Mouse (Mus musculus): ENCODE measurements around the gene Gpx7. TPM values are rescaled to one million over a fixed set of nuclear protein-coding genes. Genes with fewer than 3 reads are reported as not detected.

Gene Gpx7
- 34.5 and 35.5 TPM in 2 replicates for polyA plus RNA-seq (2015; fragmentation: Nextera tagmentation; extraction: Ambion mirVana)

GRCm38 (mm10) chr4:108406861-108407401 is at the start of gene Gpx7:
Gene Gpx7 (minus strand): TSS chr4:108406961.
- ATAC-seq (ENCODE audit: low FRiP score, low TSS enrichment) (no peak), DNase-seq (ENCODE audit: low spot score) (no peak)
- peak within 1 kb of the TSS; percentile 91 for H3K27ac ChIP-seq (replicated peaks)
- peak within 1 kb of the TSS; percentile 84 for H3K9ac ChIP-seq (ENCODE audit: low read length)
- peak within 1 kb of the TSS; percentile 77 for H3K4me2 ChIP-seq (replicated peaks; ENCODE audit: low read depth)
- H3K9me3 ChIP-seq (ENCODE audit: control insufficient read depth, low read length), result no peaks in the 10 kb centered on the region
- 23% methylated on average over 15 of the region's 15 CpGs for WGBS
- no peaks in the 10 kb centered on the region for H3K36me3 ChIP-seq (ENCODE audit: control insufficient read depth, insufficient read depth, low read length)
- peak within 1 kb of the TSS; percentile 49 for H3K4me3 ChIP-seq (ENCODE audit: low read depth, low read length)
- H3K27me3 ChIP-seq (ENCODE audit: control insufficient read depth, insufficient read depth, low read length), result no peaks in the 10 kb centered on the region
- TF ChIP-seq EP300 (optimal IDR thresholded peaks at IDR 0.05) (no peak), CTCF (IDR thresholded peaks at IDR 0.05; ENCODE audit: low read depth) (no peak)
- H3K4me1 ChIP-seq (replicated peaks; ENCODE audit: control insufficient read depth, insufficient read depth), result no peaks in the 10 kb centered on the region

GRCm38 (mm10) chr4:108456028-108456427 is 49.3 kb upstream of the Gpx7 start:
- 49% methylated on average over 2 of the region's 2 CpGs for WGBS
- Histone ChIP-seq H3K4me1 (replicated peaks; ENCODE audit: control insufficient read depth, insufficient read depth) (peaks cover 2% of the 10 kb centered on the region; the same call in 1 of the 2 replicates), H3K36me3 (ENCODE audit: control insufficient read depth, insufficient read depth, low read length) (no peaks in the 10 kb centered on the region), H3K27me3 (ENCODE audit: control insufficient read depth, insufficient read depth, low read length) (no peaks in the 10 kb centered on the region), H3K27ac (replicated peaks) (peak overlapping the region; percentile 53; the same call in 1 of the 2 replicates), H3K9me3 (ENCODE audit: control insufficient read depth, low read length) (no peaks in the 10 kb centered on the region), H3K4me3 (ENCODE audit: low read depth, low read length) (no peak overlapping the region), H3K9ac (ENCODE audit: low read length) (no peak overlapping the region), H3K4me2 (replicated peaks; ENCODE audit: low read depth) (no peak overlapping the region)
- TF ChIP-seq CTCF (IDR thresholded peaks at IDR 0.05; ENCODE audit: low read depth) (no peak), EP300 (optimal IDR thresholded peaks at IDR 0.05) (no peak)
- DNase-seq (ENCODE audit: low spot score) (no peak), ATAC-seq (ENCODE audit: low FRiP score, low TSS enrichment) (no peak)

- no peak for TF ChIP-seq CTCF (IDR thresholded peaks at IDR 0.05; ENCODE audit: low read depth)
- TF ChIP-seq EP300 (optimal IDR thresholded peaks at IDR 0.05), result no peak
- ATAC-seq (ENCODE audit: low FRiP score, low TSS enrichment), result peak; percentile 45; the same call in 1 of the 2 replicates
- 35% methylated on average over 7 of the region's 7 CpGs for WGBS
- Histone ChIP-seq H3K4me3 (ENCODE audit: low read depth, low read length) (no peak overlapping the region), H3K4me2 (replicated peaks; ENCODE audit: low read depth) (no peak overlapping the region), H3K36me3 (ENCODE audit: control insufficient read depth, insufficient read depth, low read length) (no peaks in the 10 kb centered on the region), H3K27ac (replicated peaks) (no peak overlapping the region), H3K4me1 (replicated peaks; ENCODE audit: control insufficient read depth, insufficient read depth) (no peaks in the 10 kb centered on the region), H3K9me3 (ENCODE audit: control insufficient read depth, low read length) (no peaks in the 10 kb centered on the region), H3K27me3 (ENCODE audit: control insufficient read depth, insufficient read depth, low read length) (no peaks in the 10 kb centered on the region), H3K9ac (ENCODE audit: low read length) (no peak overlapping the region)
- no peak for DNase-seq (ENCODE audit: low spot score)
Observed at GRCm38 (mm10) chr4:108448091-108448490, 41.3 kb upstream of the Gpx7 start.

- no peak overlapping the region for H3K4me2 ChIP-seq (replicated peaks; ENCODE audit: low read depth)
- no peaks in the 10 kb centered on the region for H3K4me1 ChIP-seq (replicated peaks; ENCODE audit: control insufficient read depth, insufficient read depth)
- H3K27me3 ChIP-seq (ENCODE audit: control insufficient read depth, insufficient read depth, low read length), result no peaks in the 10 kb centered on the region
- H3K9me3 ChIP-seq (ENCODE audit: control insufficient read depth, low read length), result no peaks in the 10 kb centered on the region
- whole genome bisulfite sequencing, result 57% methylated on average over 6 of the region's 6 CpGs
- no peak for TF ChIP-seq CTCF (IDR thresholded peaks at IDR 0.05; ENCODE audit: low read depth)
- ATAC-seq (ENCODE audit: low FRiP score, low TSS enrichment) (no peak), DNase-seq (ENCODE audit: low spot score) (peak; percentile 57)
- no peak overlapping the region for H3K9ac ChIP-seq (ENCODE audit: low read length)
- no peak overlapping the region for H3K4me3 ChIP-seq (ENCODE audit: low read depth, low read length)
- H3K27ac ChIP-seq (replicated peaks), result no peak overlapping the region
- no peaks in the 10 kb centered on the region for H3K36me3 ChIP-seq (ENCODE audit: control insufficient read depth, insufficient read depth, low read length)
Observed at GRCm38 (mm10) chr4:108438082-108438840, 31.5 kb upstream of the Gpx7 start.

GRCm38 (mm10) chr4:108436225-108436624 is 29.5 kb upstream of the Gpx7 start:
- no peaks in the 10 kb centered on the region for H3K27me3 ChIP-seq (ENCODE audit: control insufficient read depth, insufficient read depth, low read length)
- no peak overlapping the region for H3K4me2 ChIP-seq (replicated peaks; ENCODE audit: low read depth)
- H3K4me3 ChIP-seq (ENCODE audit: low read depth, low read length), result no peak overlapping the region
- H3K9me3 ChIP-seq (ENCODE audit: control insufficient read depth, low read length), result no peaks in the 10 kb centered on the region
- no peak for TF ChIP-seq CTCF (IDR thresholded peaks at IDR 0.05; ENCODE audit: low read depth)
- TF ChIP-seq EP300 (optimal IDR thresholded peaks at IDR 0.05), result no peak
- H3K9ac ChIP-seq (ENCODE audit: low read length), result no peak overlapping the region
- no peaks in the 10 kb centered on the region for H3K36me3 ChIP-seq (ENCODE audit: control insufficient read depth, insufficient read depth, low read length)
- no peaks in the 10 kb centered on the region for H3K4me1 ChIP-seq (replicated peaks; ENCODE audit: control insufficient read depth, insufficient read depth)
- ATAC-seq (ENCODE audit: low FRiP score, low TSS enrichment), result no peak
- 83% methylated on average over 1 of the region's 1 CpGs for WGBS
- DNase-seq (ENCODE audit: low spot score), result no peak
- H3K27ac ChIP-seq (replicated peaks), result no peak overlapping the region

GRCm38 (mm10) chr4:108435646-108436045 is 28.9 kb upstream of the Gpx7 start:
- peak; percentile 38 for DNase-seq (ENCODE audit: low spot score)
- H3K4me1 ChIP-seq (replicated peaks; ENCODE audit: control insufficient read depth, insufficient read depth), result no peaks in the 10 kb centered on the region
- TF ChIP-seq CTCF (IDR thresholded peaks at IDR 0.05; ENCODE audit: low read depth), result no peak
- TF ChIP-seq EP300 (optimal IDR thresholded peaks at IDR 0.05), result no peak

More at GRCm38 (mm10) chr4:108435646-108436045, 28.9 kb upstream of the Gpx7 start:
- Histone ChIP-seq H3K36me3 (ENCODE audit: control insufficient read depth, insufficient read depth, low read length) (no peaks in the 10 kb centered on the region), H3K9me3 (ENCODE audit: control insufficient read depth, low read length) (no peaks in the 10 kb centered on the region), H3K9ac (ENCODE audit: low read length) (no peak overlapping the region), H3K4me2 (replicated peaks; ENCODE audit: low read depth) (no peak overlapping the region), H3K4me3 (ENCODE audit: low read depth, low read length) (no peak overlapping the region), H3K27me3 (ENCODE audit: control insufficient read depth, insufficient read depth, low read length) (no peaks in the 10 kb centered on the region), H3K27ac (replicated peaks) (no peak overlapping the region)
- peak; percentile 69; the same call in 1 of the 2 replicates for ATAC-seq (ENCODE audit: low FRiP score, low TSS enrichment)
- WGBS, result 60% methylated on average over 3 of the region's 3 CpGs
